Mouse (Mus musculus): ENCODE results near the gene Unc5c. TPM values are rescaled to one million over a fixed set of nuclear protein-coding genes. Genes with fewer than 3 reads are reported as not detected.

Gene Unc5c
- polyA plus RNA-seq, 1 experiment from 2014 or later: 15.9 TPM

- Histone ChIP-seq H3K36me3 (ENCODE audit: control insufficient read depth, insufficient read depth, low read length) (no peaks in the 10 kb centered on the region), H3K9me3 (ENCODE audit: control insufficient read depth, low read depth, low read length) (no peaks in the 10 kb centered on the region), H3K9ac (replicated peaks; ENCODE audit: low read depth, low read length) (no peak overlapping the region), H3K27me3 (ENCODE audit: control insufficient read depth, insufficient read depth, low read length) (no peaks in the 10 kb centered on the region), H3K4me2 (replicated peaks; ENCODE audit: low read depth, low read length) (no peak overlapping the region), H3K4me1 (ENCODE audit: control insufficient read depth, insufficient read depth, low read length) (no peaks in the 10 kb centered on the region), H3K4me3 (ENCODE audit: low read depth, low read length) (no peak overlapping the region), H3K27ac (ENCODE audit: low read length) (no peak overlapping the region)
- no peak for ATAC-seq (ENCODE audit: insufficient number of reproducible peaks, insufficient read depth, low FRiP score, low read depth)
- WGBS: 75% methylated on average over 6 of the region's 6 CpGs
Observed at GRCm38 (mm10) chr3:141575076-141575688, 110.2 kb downstream of the Unc5c start.

- no peak overlapping the region for H3K4me3 ChIP-seq (ENCODE audit: low read depth, low read length)
- H3K9me3 ChIP-seq (ENCODE audit: control insufficient read depth, low read depth, low read length): no peaks in the 10 kb centered on the region
- no peaks in the 10 kb centered on the region for H3K4me1 ChIP-seq (ENCODE audit: control insufficient read depth, insufficient read depth, low read length)
- WGBS: 58% methylated on average over 2 of the region's 2 CpGs
- no peaks in the 10 kb centered on the region for H3K36me3 ChIP-seq (ENCODE audit: control insufficient read depth, insufficient read depth, low read length)
- no peak overlapping the region for H3K27ac ChIP-seq (ENCODE audit: low read length)
- H3K9ac ChIP-seq (replicated peaks; ENCODE audit: low read depth, low read length): no peak overlapping the region
- no peak overlapping the region for H3K4me2 ChIP-seq (replicated peaks; ENCODE audit: low read depth, low read length)
- no peaks in the 10 kb centered on the region for H3K27me3 ChIP-seq (ENCODE audit: control insufficient read depth, insufficient read depth, low read length)
- no peak for ATAC-seq (ENCODE audit: insufficient number of reproducible peaks, insufficient read depth, low FRiP score, low read depth)
Observed at GRCm38 (mm10) chr3:141577382-141577781, 112.4 kb downstream of the Unc5c start.

GRCm38 (mm10) chr3:141581190-141581891, 116.3 kb downstream of the Unc5c start:
- no peaks in the 10 kb centered on the region for H3K4me1 ChIP-seq (ENCODE audit: control insufficient read depth, insufficient read depth, low read length)
- no peak overlapping the region for H3K4me3 ChIP-seq (ENCODE audit: low read depth, low read length)
- no peak for ATAC-seq (ENCODE audit: insufficient number of reproducible peaks, insufficient read depth, low FRiP score, low read depth)
- no peak overlapping the region for H3K9ac ChIP-seq (replicated peaks; ENCODE audit: low read depth, low read length)
- H3K27me3 ChIP-seq (ENCODE audit: control insufficient read depth, insufficient read depth, low read length): no peaks in the 10 kb centered on the region
- no peaks in the 10 kb centered on the region for H3K36me3 ChIP-seq (ENCODE audit: control insufficient read depth, insufficient read depth, low read length)
- H3K9me3 ChIP-seq (ENCODE audit: control insufficient read depth, low read depth, low read length): no peaks in the 10 kb centered on the region
- no peak overlapping the region for H3K27ac ChIP-seq (ENCODE audit: low read length)
- H3K4me2 ChIP-seq (replicated peaks; ENCODE audit: low read depth, low read length): no peak overlapping the region

- H3K4me3 ChIP-seq (ENCODE audit: low read depth, low read length): no peak overlapping the region
- no peak for ATAC-seq (ENCODE audit: insufficient number of reproducible peaks, insufficient read depth, low FRiP score, low read depth)
- no peak overlapping the region for H3K9ac ChIP-seq (replicated peaks; ENCODE audit: low read depth, low read length)
- no peaks in the 10 kb centered on the region for H3K9me3 ChIP-seq (ENCODE audit: control insufficient read depth, low read depth, low read length)
- no peak overlapping the region for H3K27ac ChIP-seq (ENCODE audit: low read length)
- H3K4me2 ChIP-seq (replicated peaks; ENCODE audit: low read depth, low read length): no peak overlapping the region
- H3K36me3 ChIP-seq (ENCODE audit: control insufficient read depth, insufficient read depth, low read length): no peaks in the 10 kb centered on the region
- no peaks in the 10 kb centered on the region for H3K4me1 ChIP-seq (ENCODE audit: control insufficient read depth, insufficient read depth, low read length)
- no peaks in the 10 kb centered on the region for H3K27me3 ChIP-seq (ENCODE audit: control insufficient read depth, insufficient read depth, low read length)
Observed at GRCm38 (mm10) chr3:141581892-141582214, 116.8 kb downstream of the Unc5c start.

GRCm38 (mm10) chr3:141583180-141583579, 118.2 kb downstream of the Unc5c start:
- Histone ChIP-seq H3K9me3 (ENCODE audit: control insufficient read depth, low read depth, low read length) (no peaks in the 10 kb centered on the region), H3K4me1 (ENCODE audit: control insufficient read depth, insufficient read depth, low read length) (no peaks in the 10 kb centered on the region), H3K27ac (ENCODE audit: low read length) (no peak overlapping the region), H3K4me3 (ENCODE audit: low read depth, low read length) (no peak overlapping the region), H3K4me2 (replicated peaks; ENCODE audit: low read depth, low read length) (no peak overlapping the region), H3K27me3 (ENCODE audit: control insufficient read depth, insufficient read depth, low read length) (no peaks in the 10 kb centered on the region), H3K9ac (replicated peaks; ENCODE audit: low read depth, low read length) (no peak overlapping the region), H3K36me3 (ENCODE audit: control insufficient read depth, insufficient read depth, low read length) (no peaks in the 10 kb centered on the region)
- no peak for ATAC-seq (ENCODE audit: insufficient number of reproducible peaks, insufficient read depth, low FRiP score, low read depth)
- WGBS: 90% methylated on average over 1 of the region's 1 CpGs

- no peak overlapping the region for H3K27ac ChIP-seq (ENCODE audit: low read length)
- 84% methylated on average over 4 of the region's 4 CpGs for WGBS
- ATAC-seq (ENCODE audit: insufficient number of reproducible peaks, insufficient read depth, low FRiP score, low read depth): no peak
- no peaks in the 10 kb centered on the region for H3K36me3 ChIP-seq (ENCODE audit: control insufficient read depth, insufficient read depth, low read length)
- H3K4me3 ChIP-seq (ENCODE audit: low read depth, low read length): no peak overlapping the region
- H3K9me3 ChIP-seq (ENCODE audit: control insufficient read depth, low read depth, low read length): no peaks in the 10 kb centered on the region
- no peak overlapping the region for H3K9ac ChIP-seq (replicated peaks; ENCODE audit: low read depth, low read length)
- no peaks in the 10 kb centered on the region for H3K27me3 ChIP-seq (ENCODE audit: control insufficient read depth, insufficient read depth, low read length)
- no peaks in the 10 kb centered on the region for H3K4me1 ChIP-seq (ENCODE audit: control insufficient read depth, insufficient read depth, low read length)
- H3K4me2 ChIP-seq (replicated peaks; ENCODE audit: low read depth, low read length): no peak overlapping the region
Observed at GRCm38 (mm10) chr3:141589392-141590012, 124.5 kb downstream of the Unc5c start.

GRCm38 (mm10) chr3:141593249-141593648, 128.2 kb downstream of the Unc5c start:
- 87% methylated on average over 5 of the region's 5 CpGs for WGBS
- Histone ChIP-seq H3K27ac (ENCODE audit: low read length) (no peak overlapping the region), H3K36me3 (ENCODE audit: control insufficient read depth, insufficient read depth, low read length) (no peaks in the 10 kb centered on the region), H3K9me3 (ENCODE audit: control insufficient read depth, low read depth, low read length) (no peaks in the 10 kb centered on the region), H3K4me2 (replicated peaks; ENCODE audit: low read depth, low read length) (no peak overlapping the region), H3K27me3 (ENCODE audit: control insufficient read depth, insufficient read depth, low read length) (no peaks in the 10 kb centered on the region), H3K9ac (replicated peaks; ENCODE audit: low read depth, low read length) (no peak overlapping the region), H3K4me3 (ENCODE audit: low read depth, low read length) (no peak overlapping the region), H3K4me1 (ENCODE audit: control insufficient read depth, insufficient read depth, low read length) (no peaks in the 10 kb centered on the region)
- no peak for ATAC-seq (ENCODE audit: insufficient number of reproducible peaks, insufficient read depth, low FRiP score, low read depth)

GRCm38 (mm10) chr3:141594120-141594519, 129.1 kb downstream of the Unc5c start:
- Histone ChIP-seq H3K27me3 (ENCODE audit: control insufficient read depth, insufficient read depth, low read length) (no peaks in the 10 kb centered on the region), H3K4me1 (ENCODE audit: control insufficient read depth, insufficient read depth, low read length) (no peaks in the 10 kb centered on the region), H3K27ac (ENCODE audit: low read length) (no peak overlapping the region), H3K9me3 (ENCODE audit: control insufficient read depth, low read depth, low read length) (no peaks in the 10 kb centered on the region), H3K4me2 (replicated peaks; ENCODE audit: low read depth, low read length) (no peak overlapping the region), H3K36me3 (ENCODE audit: control insufficient read depth, insufficient read depth, low read length) (no peaks in the 10 kb centered on the region), H3K4me3 (ENCODE audit: low read depth, low read length) (no peak overlapping the region), H3K9ac (replicated peaks; ENCODE audit: low read depth, low read length) (no peak overlapping the region)
- WGBS: 79% methylated on average over 5 of the region's 5 CpGs
- ATAC-seq (ENCODE audit: insufficient number of reproducible peaks, insufficient read depth, low FRiP score, low read depth): no peak

Data from stomach, embryonic 14.5 days (tissue).